Mouse (Mus musculus) CH12.LX (cell line): ENCODE data around the gene Tmem108. TPM values are rescaled to one million over a fixed set of nuclear protein-coding genes. Genes with fewer than 3 reads are reported as not detected.

Experiments used
- DNase-seq: peaks from one replicate; pipeline ENCODE4 v3.0.0-alpha.2; 2013; ENCODE audit errors: extremely low read depth
- H3K27ac ChIP-seq: 2 replicates; pipeline ENCODE4 v1.5.1; 2012; ENCODE audit warnings: low read depth, mild to moderate bottlenecking, control low read depth, moderate library complexity; ENCODE audit not compliant: insufficient read depth
- H3K27me3 ChIP-seq: replicated peaks from 2 replicates; pipeline ENCODE3; 2012; ENCODE audit warnings: inconsistent platforms
- H3K36me3 ChIP-seq, 2 experiments: replicated peaks in 1 of 2; 2 replicates each; pipeline versions ENCODE3 to v1.6.1; 2012; ENCODE audit warnings: inconsistent platforms in 1 of 2, low read length in 1 of 2, mild to moderate bottlenecking in 1 of 2, mixed read lengths in 1 of 2, moderate library complexity in 1 of 2; ENCODE audit not compliant: control insufficient read depth in 1 of 2, insufficient read depth in 1 of 2
- H3K4me1 ChIP-seq, 2 experiments: 2 replicates each; pipeline ENCODE4 v1.6.1; 2012; ENCODE audit warnings: inconsistent platforms in 1 of 2, moderate library complexity in 1 of 2; ENCODE audit not compliant: insufficient read depth in 2 of 2, control insufficient read depth in 1 of 2
- H3K4me2 ChIP-seq: 2 replicates; pipeline ENCODE4 v1.6.1; 2012; ENCODE audit warnings: low read depth, mild to moderate bottlenecking, control low read depth; ENCODE audit not compliant: poor library complexity, insufficient read depth, severe bottlenecking
- H3K4me3 ChIP-seq, 3 experiments: fragments of 150-350 bp in 1 of 3; sonication (generic) in 1 of 3; replicated peaks in 1 of 3; 2 replicates each; pipeline versions ENCODE3 to v1.5.1; 2011 to 2012; ENCODE audit warnings: low read depth in 2 of 3, low read length in 2 of 3, mild to moderate bottlenecking in 2 of 3, moderate library complexity in 2 of 3, control low read depth in 1 of 3, improper control_type of control experiment in 1 of 3, inconsistent platforms in 1 of 3, mixed read lengths in 1 of 3; ENCODE audit not compliant: poor library complexity in 1 of 3
- H3K79me2 ChIP-seq: replicated peaks from 2 replicates; pipeline ENCODE4 v1.6.1; 2012; ENCODE audit warnings: mild to moderate bottlenecking, moderate library complexity; ENCODE audit not compliant: control insufficient read depth, poor library complexity, insufficient read depth, severe bottlenecking; ENCODE audit errors: extremely low read depth
- H3K9ac ChIP-seq: 2 replicates; pipeline ENCODE4 v1.6.1; 2012; ENCODE audit warnings: low read depth, mild to moderate bottlenecking, control low read depth, moderate library complexity; ENCODE audit not compliant: insufficient read depth
- H3K9me3 ChIP-seq: replicated peaks from 2 replicates; pipeline ENCODE3; 2012; ENCODE audit warnings: low read length, inconsistent platforms, mixed read lengths
- CTCF ChIP-seq, 2 experiments: IDR thresholded peaks in 1 of 2; conservative IDR thresholded peaks in 1 of 2; 2 replicates each; pipeline ENCODE4 v1.5.1; 2011 to 2012; ENCODE audit warnings: low read depth in 2 of 2, low read length in 2 of 2, improper control_type of control experiment in 1 of 2, inconsistent platforms in 1 of 2, mild to moderate bottlenecking in 1 of 2, moderate library complexity in 1 of 2
- E2F4 ChIP-seq: IDR thresholded peaks from 2 replicates; pipeline ENCODE4 v1.6.1; 2011; ENCODE audit warnings: low read depth, low read length, improper control_type of control experiment; ENCODE audit not compliant: insufficient replicate concordance
- EP300 ChIP-seq: IDR thresholded peaks from 2 replicates; pipeline ENCODE4 v1.6.1; 2011; ENCODE audit warnings: low read length, improper control_type of control experiment
- ETS1 ChIP-seq: conservative IDR thresholded peaks from 2 replicates; pipeline ENCODE4 v1.6.1; 2012; ENCODE audit warnings: low read depth, mild to moderate bottlenecking, inconsistent platforms, low read length, improper control_type of control experiment, moderate library complexity
- GABPA ChIP-seq: IDR thresholded peaks from 2 replicates; pipeline ENCODE4 v1.6.1; 2012; ENCODE audit warnings: low read depth, low read length, improper control_type of control experiment, inconsistent platforms; ENCODE audit not compliant: insufficient replicate concordance
- HCFC1 ChIP-seq: IDR thresholded peaks from 2 replicates; pipeline ENCODE4 v1.6.1; 2012; ENCODE audit warnings: low read depth, mild to moderate bottlenecking, inconsistent platforms, low read length, improper control_type of control experiment
- IRF4 ChIP-seq: IDR thresholded peaks from 2 replicates; pipeline ENCODE4 v1.6.1; 2014; ENCODE audit warnings: low read depth, mild to moderate bottlenecking, inconsistent platforms, low read length, improper control_type of control experiment
- JUND ChIP-seq: conservative IDR thresholded peaks from 2 replicates; pipeline ENCODE4 v1.6.1; 2011; ENCODE audit warnings: low read depth, low read length, improper control_type of control experiment
- MAFK ChIP-seq: IDR thresholded peaks from 2 replicates; pipeline ENCODE4 v1.6.1; 2011; ENCODE audit warnings: low read length, improper control_type of control experiment; ENCODE audit not compliant: insufficient replicate concordance
- MAZ ChIP-seq: IDR thresholded peaks from 2 replicates; pipeline ENCODE4 v1.6.1; 2012; ENCODE audit warnings: low read depth, mild to moderate bottlenecking, inconsistent platforms, low read length, improper control_type of control experiment, moderate library complexity
- MEF2A ChIP-seq: IDR thresholded peaks from 2 replicates; pipeline ENCODE4 v1.6.1; 2014; ENCODE audit warnings: low read depth, mild to moderate bottlenecking, inconsistent platforms, low read length, improper control_type of control experiment, borderline replicate concordance
- MXI1 ChIP-seq: IDR thresholded peaks from 2 replicates; pipeline ENCODE4 v1.6.1; 2011; ENCODE audit warnings: mild to moderate bottlenecking, low read depth, low read length, improper control_type of control experiment
- NELFE ChIP-seq: IDR thresholded peaks from 2 replicates; pipeline ENCODE4 v1.6.1; 2011; ENCODE audit warnings: low read depth, low read length, improper control_type of control experiment
- NRF1 ChIP-seq: IDR thresholded peaks from 2 replicates; pipeline ENCODE4 v1.6.1; 2014; ENCODE audit warnings: low read depth, mild to moderate bottlenecking, inconsistent platforms, low read length, improper control_type of control experiment, moderate library complexity
- PAX5 ChIP-seq: IDR thresholded peaks from 2 replicates; pipeline ENCODE4 v1.6.1; 2012; ENCODE audit warnings: low read length, inconsistent platforms, mixed read lengths
- POLR2A ChIP-seq: IDR thresholded peaks from 2 replicates; pipeline ENCODE4 v1.6.1; 2011; ENCODE audit warnings: low read depth, mild to moderate bottlenecking, improper control_type of control experiment, low read length
- POLR2AphosphoS2 ChIP-seq: IDR thresholded peaks from 2 replicates; pipeline ENCODE4 v1.6.1; 2011; ENCODE audit warnings: low read depth, low read length, improper control_type of control experiment
- RAD21 ChIP-seq: IDR thresholded peaks from 2 replicates; pipeline ENCODE4 v1.6.1; 2011; ENCODE audit warnings: low read depth, mild to moderate bottlenecking, low read length, improper control_type of control experiment, moderate library complexity
- SMC3 ChIP-seq: IDR thresholded peaks from 2 replicates; pipeline ENCODE4 v1.6.1; 2011; ENCODE audit warnings: low read depth, low read length, improper control_type of control experiment
- UBTF ChIP-seq: IDR thresholded peaks from 2 replicates; pipeline ENCODE4 v1.6.1; 2012; ENCODE audit warnings: low read depth, mild to moderate bottlenecking, inconsistent platforms, low read length, improper control_type of control experiment, moderate library complexity
- USF1 ChIP-seq: IDR thresholded peaks from 2 replicates; pipeline ENCODE4 v1.6.1; 2014; ENCODE audit warnings: low read depth, mild to moderate bottlenecking, inconsistent platforms, low read length, improper control_type of control experiment
- ZC3H11A ChIP-seq: IDR thresholded peaks from 2 replicates; pipeline ENCODE4 v1.6.1; 2012; ENCODE audit warnings: low read depth, mild to moderate bottlenecking, inconsistent platforms, low read length, improper control_type of control experiment
- ZKSCAN1 ChIP-seq: IDR thresholded peaks from 2 replicates; pipeline ENCODE4 v1.6.1; 2012; ENCODE audit warnings: low read depth, inconsistent platforms, low read length, improper control_type of control experiment, borderline replicate concordance
- ZMIZ1 ChIP-seq: IDR thresholded peaks from 2 replicates; pipeline ENCODE4 v1.6.1; 2012; ENCODE audit warnings: low read depth, mild to moderate bottlenecking, inconsistent platforms, low read length, improper control_type of control experiment
- ZNF384 ChIP-seq: IDR thresholded peaks from 2 replicates; pipeline ENCODE4 v1.6.1; 2012; ENCODE audit warnings: low read depth, low read length, improper control_type of control experiment, inconsistent platforms
- dilution Hi-C: fragments of 300-500 bp; cut with MboI; formaldehyde crosslinking; loops from 2 replicates; pipeline ENCODE4 v1.14.3; 2020; ENCODE audit warnings: low sequenced_read_pairs; ENCODE audit not compliant: extremely low pct_unique_long_range_greater_than_20kb, extremely low pct_ligation_motif_present
- in situ Hi-C: fragments of 300-500 bp; cut with MboI; formaldehyde crosslinking; loops from 3 replicates; pipeline ENCODE4 v1.14.3; 2019; ENCODE audit warnings: low sequenced_read_pairs, low pct_ligation_motif_present, low pct_unique_long_range_greater_than_20kb, mixed read lengths
- polyA plus RNA-seq: library from polyadenylated mRNA; unstranded; fragments of >175 nt; gene quantifications from 2 replicates; pipeline ENCODE4 v1.2.1, GENCODE M21; 2012; ENCODE audit warnings: low read depth; ENCODE audit not compliant: insufficient read length
- total RNA-seq, 2 experiments: library from RNA; depleted of rRNA; stranded (reverse); fragments of 300-350 nt in 1 of 2; fragments of >200 nt in 1 of 2; gene quantifications; 2 replicates each; pipeline ENCODE4 v1.2.3; 2012 to 2014

Tmem108 gene
- total and polyA plus RNA-seq, 3 experiments: 0.04 to 0.13 (median 0.07) TPM

- no peak for TF ChIP-seq MAFK
- peak; percentile 62 for TF ChIP-seq IRF4
- TF ChIP-seq USF1: no peak
- no peak for TF ChIP-seq ZKSCAN1
- no peak for TF ChIP-seq NRF1
- no peak for TF ChIP-seq E2F4
- no peak for TF ChIP-seq ZC3H11A
- TF ChIP-seq JUND: 0 out of 2 replicates have a peak, but pooled peaks have one; percentile 28
- peak; percentile 31; the same call in 1 of the 2 replicates for TF ChIP-seq HCFC1
- peak; percentile 73 for TF ChIP-seq ETS1
These were observed 53.0 kb downstream of the Tmem108 start (continued) for GRCm38 (mm10) chr9:103708514-103709173.

- DNase-seq: no peak
These were observed 53.8 kb downstream of the Tmem108 start for GRCm38 (mm10) chr9:103707857-103708256.

More at GRCm38 (mm10) chr9:103707857-103708256, 53.8 kb downstream of the Tmem108 start:
- dilution Hi-C loops: no loop called here
- Histone ChIP-seq H3K9me3 (peaks cover 6% of the 10 kb centered on the region), H3K4me1 (peaks cover 9 to 33% of the 10 kb centered on the region in 2 experiments), H3K27me3 (peaks cover 40% of the 10 kb centered on the region), H3K36me3 (no peaks in the 10 kb centered on the region), H3K27ac (no peak overlapping the region), H3K4me3 (no peak overlapping the region), H3K79me2 (no peaks in the 10 kb centered on the region), H3K9ac (no peak overlapping the region), H3K4me2 (peak overlapping the region; percentile 99; the same call in 1 of the 2 replicates)
- in situ Hi-C loops: no loop called here
- no peak for TF ChIP-seq ZMIZ1
- no peak for TF ChIP-seq ZKSCAN1
- no peak for TF ChIP-seq MEF2A
- no peak for TF ChIP-seq MXI1
- TF ChIP-seq POLR2A: no peak
- TF ChIP-seq MAZ: no peak
- TF ChIP-seq POLR2AphosphoS2: no peak
- no peak for TF ChIP-seq UBTF
- TF ChIP-seq GABPA: no peak
- no peak for TF ChIP-seq PAX5
- TF ChIP-seq IRF4: no peak
- TF ChIP-seq E2F4: no peak
- no peak for TF ChIP-seq NELFE
- no peak for TF ChIP-seq ZNF384
- no peak for TF ChIP-seq RAD21
- TF ChIP-seq CTCF (conservative IDR thresholded peaks at IDR 0.05 in 1 of 2, IDR thresholded peaks at IDR 0.05 in 1 of 2; ENCODE audit: low read depth in 2 of 2, low read length in 2 of 2): no peak
- no peak for TF ChIP-seq ETS1
- TF ChIP-seq USF1: no peak
- TF ChIP-seq SMC3: no peak
- TF ChIP-seq EP300: no peak
